ENCODE assay signal across 7 mouse cellular contexts in genomic region chrX:166440616-166441063, GRCm38 (mm10). TPM values are rescaled to one million over a fixed set of nuclear protein-coding genes. Genes with fewer than 3 reads are reported as not detected.
DNase-seq lines count a peak whose midpoint lies in the region; ATAC-seq lines count a peak whose summit lies in the region.

Gene Ofd1 (minus strand): TSS chrX:166440704.

- H3K4me2 ChIP-seq in intestine, embryonic 15.5 days (replicated peaks) = peak within 1 kb of the TSS; percentile 62

- peak within 1 kb of the TSS; percentile 55 for H3K4me3 ChIP-seq in intestine, embryonic 15.5 days (replicated peaks)
- peak within 1 kb of the TSS; percentile 66 for H3K4me3 ChIP-seq in midbrain, embryonic 10.5 days

- peak; percentile 100 for ATAC-seq in intestine, embryonic 15.5 days

- H3K9ac ChIP-seq in intestine, embryonic 15.5 days = peak within 1 kb of the TSS; percentile 66

- intact Hi-C loops in left cerebral cortex, postnatal 25 days (cut with DNase I) = loop anchor here (5.0 to 10.0 kb wide), 2 partner anchors 72 to 794 kb away; no protein-coding TSS in a partner anchor

- no peaks in the 10 kb centered on the region for H3K36me3 ChIP-seq in intestine, embryonic 15.5 days
- H3K36me3 ChIP-seq in midbrain, embryonic 10.5 days = no peaks in the 10 kb centered on the region

- no peaks in the 10 kb centered on the region for H3K4me1 ChIP-seq in intestine, embryonic 15.5 days (replicated peaks)
- H3K4me1 ChIP-seq in midbrain, embryonic 10.5 days = peaks cover 14% of the 10 kb centered on the region; the same call in 1 of the 2 replicates

- DNase-seq in adrenal gland, adult 18-20 months (ENCODE audit: low spot score in 2 of 2) = peak; percentile 78 to 84
- DNase-seq in embryo, embryonic 11 days = peak; percentile 95
- DNase-seq in gastrocnemius, postnatal 25 days = peak; percentile 86
- DNase-seq in left cerebral cortex, postnatal 25 days (ENCODE audit: low spot score in 2 of 2) = peak; percentile 89 to 91
- DNase-seq in midbrain, embryonic 10.5 days (ENCODE audit: low spot score) = peak; percentile 85
- DNase-seq in right cerebral cortex, postnatal 4 days = peak; percentile 79

- H3K27me3 ChIP-seq in intestine, embryonic 15.5 days (replicated peaks) = no peaks in the 10 kb centered on the region
- H3K27me3 ChIP-seq in midbrain, embryonic 10.5 days (ENCODE audit: low read depth, poor library complexity, severe bottlenecking) = peaks cover 95% of the 10 kb centered on the region

- WGBS in intestine, embryonic 15.5 days = 25% methylated on average over 43 of the region's 44 CpGs
- WGBS in midbrain, embryonic 10.5 days = 13% methylated on average over 44 of the region's 44 CpGs

- H3K27ac ChIP-seq in intestine, embryonic 15.5 days = peak within 1 kb of the TSS; percentile 79
- H3K27ac ChIP-seq in midbrain, embryonic 10.5 days (replicated peaks) = peak within 1 kb of the TSS; percentile 91

- no peaks in the 10 kb centered on the region for H3K9me3 ChIP-seq in intestine, embryonic 15.5 days
- no peaks in the 10 kb centered on the region for H3K9me3 ChIP-seq in midbrain, embryonic 10.5 days (replicated peaks)

RNA-seq across cellular contexts. Expression of gene Ofd1, which starts in this region (rescaled TPM):
- total RNA-seq in adrenal gland, adult 18-20 months (2021) = 1 to 10 TPM; 4.1 to 5.1 TPM
- total RNA-seq in gastrocnemius, postnatal 25 days (2021) = 1 to 10 TPM; 4.1 to 4.8 TPM
- 4.8 and 5.8 TPM in 2 replicates for polyA plus RNA-seq in intestine, embryonic 15.5 days (2015; fragmentation: Nextera tagmentation; extraction: Ambion mirVana)
- 1 to 10 TPM; 4.2 to 4.7 TPM for total RNA-seq in left cerebral cortex, postnatal 25 days (2021)
- 6.6 and 7.1 TPM in 2 replicates for polyA plus RNA-seq in midbrain, embryonic 10.5 days (2016; fragmentation: Nextera tagmentation; extraction: Ambion mirVana)

Comparison
In these comparisons a context has a peak if more than half of its experiments do, and no peak if none do; other contexts are left out.
1. Peak in every context shown above with its lines: DNase-seq, ATAC-seq, H3K4me3 ChIP-seq and H3K27ac ChIP-seq.